Mouse (Mus musculus) liver, postnatal 0 days (tissue): ENCODE data around the gene Nme9. TPM values are rescaled to one million over a fixed set of nuclear protein-coding genes. Genes with fewer than 3 reads are reported as not detected.

Experiments
- ATAC-seq: fragments of 200-750 bp; cut with Nextera tagmentation; 2 replicates; pipeline ENCODE4 v1.8.0; 2017; ENCODE audit warnings: mild to moderate bottlenecking, moderate library complexity
- DNase-seq: peaks from one replicate; pipeline ENCODE4 v3.0.0-alpha.2; 2016
- H3K27ac ChIP-seq: fragments of 300-500 bp; sonication (generic); 2 replicates; pipeline ENCODE4 v1.5.1; 2014; ENCODE audit warnings: antibody characterized with exemption, moderate library complexity, mild to moderate bottlenecking, low read depth
- H3K27me3 ChIP-seq: fragments of 300-500 bp; sonication (generic); 2 replicates; pipeline ENCODE4 v1.6.1; 2014; ENCODE audit warnings: low read length, control low read depth, mixed read lengths; ENCODE audit not compliant: insufficient read depth
- H3K36me3 ChIP-seq: fragments of 300-500 bp; sonication (generic); replicated peaks from 2 replicates; pipeline ENCODE4 v1.6.1; 2014; ENCODE audit warnings: mild to moderate bottlenecking, control low read depth, low read length, moderate library complexity, mixed read lengths; ENCODE audit not compliant: insufficient read depth
- H3K4me1 ChIP-seq: fragments of 300-500 bp; sonication (generic); 2 replicates; pipeline ENCODE4 v1.6.1; 2014; ENCODE audit warnings: antibody characterized with exemption, mild to moderate bottlenecking, control low read depth; ENCODE audit not compliant: insufficient read depth
- H3K4me2 ChIP-seq: fragments of 300-500 bp; sonication (generic); 2 replicates; pipeline ENCODE4 v1.6.1; 2014; ENCODE audit warnings: low read depth, mild to moderate bottlenecking, low read length, moderate library complexity, mixed read lengths
- H3K4me3 ChIP-seq: fragments of 300-500 bp; sonication (generic); 2 replicates; pipeline ENCODE4 v1.5.1; 2014; ENCODE audit warnings: low read depth, low read length
- H3K9ac ChIP-seq: fragments of 300-500 bp; sonication (generic); replicated peaks from 2 replicates; pipeline ENCODE4 v1.6.1; 2014; ENCODE audit warnings: mild to moderate bottlenecking, moderate library complexity
- H3K9me3 ChIP-seq: fragments of 300-500 bp; sonication (generic); 2 replicates; pipeline ENCODE4 v1.6.1; 2016; ENCODE audit warnings: mild to moderate bottlenecking, control low read depth, low read length, mixed read lengths
- CTCF ChIP-seq: sonication (generic); IDR thresholded peaks from 2 replicates; pipeline ENCODE4 v1.5.1; 2016; ENCODE audit warnings: antibody characterized with exemption, low read depth
- EP300 ChIP-seq: IDR thresholded peaks from 2 replicates; pipeline ENCODE4 v1.6.1; 2016; ENCODE audit warnings: antibody characterized with exemption, low read depth, mild to moderate bottlenecking
- WGBS: fragments of 180-500 bp; shearing (Covaris S2); extraction: QIAGEN DNeasy Blood & Tissue Kit; methylation state at CpG from one replicate; pipeline ENCODE4 v1.1.7; 2014; ENCODE audit not compliant: insufficient replicate concordance; 5-methylcytosine and 5-hydroxymethylcytosine counted together
- polyA plus RNA-seq: library from polyadenylated mRNA; unstranded; fragments of >200 nt; fragmentation: Nextera tagmentation; extraction: Ambion mirVana; gene quantifications from 2 replicates; pipeline ENCODE4 v1.2.1, GENCODE M21; 2015

Nme9 gene
- polyA plus RNA-seq, 1 experiment from 2014 or later: not detected

GRCm38 (mm10) chr9:99418377-99418776 lies 32.9 kb upstream of the Nme9 start:
- peaks cover 8% of the 10 kb centered on the region; the same call in 1 of the 2 replicates for H3K4me1 ChIP-seq

GRCm38 (mm10) chr9:99419951-99420701 lies 31.1 kb upstream of the Nme9 start:
- Histone ChIP-seq H3K27me3 (no peaks in the 10 kb centered on the region), H3K36me3 (no peaks in the 10 kb centered on the region), H3K9ac (no peak overlapping the region), H3K4me1 (peaks cover 18% of the 10 kb centered on the region), H3K9me3 (no peaks in the 10 kb centered on the region), H3K4me2 (no peak overlapping the region), H3K27ac (no peak overlapping the region), H3K4me3 (no peak overlapping the region)
- DNase-seq: no peak
- ATAC-seq: no peak
- 73% methylated on average over 8 of the region's 8 CpGs for WGBS
- no peak for TF ChIP-seq CTCF
- no peak for TF ChIP-seq EP300

More at GRCm38 (mm10) chr9:99418377-99418776, 32.9 kb upstream of the Nme9 start:
- no peak overlapping the region for H3K4me2 ChIP-seq
- no peaks in the 10 kb centered on the region for H3K36me3 ChIP-seq
- no peaks in the 10 kb centered on the region for H3K27me3 ChIP-seq
- DNase-seq (no peak), ATAC-seq (no peak)
- no peak overlapping the region for H3K9ac ChIP-seq
- H3K27ac ChIP-seq: no peak overlapping the region
- H3K4me3 ChIP-seq: no peak overlapping the region
- 70% methylated on average over 5 of the region's 5 CpGs for WGBS
- H3K9me3 ChIP-seq: no peaks in the 10 kb centered on the region
- TF ChIP-seq CTCF (no peak), EP300 (no peak)

- TF ChIP-seq CTCF (0 out of 2 replicates have a peak, but pooled peaks have one; percentile 2), EP300 (no peak)
- 52% methylated on average over 3 of the region's 3 CpGs for WGBS
- no peaks in the 10 kb centered on the region for H3K36me3 ChIP-seq
Observed at GRCm38 (mm10) chr9:99421914-99422313, 29.4 kb upstream of the Nme9 start.

GRCm38 (mm10) chr9:99423692-99424573 lies 27.3 kb upstream of the Nme9 start:
- 38% methylated on average over 9 of the region's 9 CpGs for WGBS
- Histone ChIP-seq H3K27me3 (no peaks in the 10 kb centered on the region), H3K4me1 (peaks cover 15% of the 10 kb centered on the region), H3K36me3 (no peaks in the 10 kb centered on the region), H3K9me3 (no peaks in the 10 kb centered on the region), H3K4me2 (peak overlapping the region; percentile 49), H3K27ac (no peak overlapping the region), H3K4me3 (no peak overlapping the region), H3K9ac (no peak overlapping the region)
- DNase-seq (peak; percentile 29), ATAC-seq (peak; percentile 84)
- TF ChIP-seq CTCF: no peak
- TF ChIP-seq EP300: no peak

More at GRCm38 (mm10) chr9:99421914-99422313, 29.4 kb upstream of the Nme9 start:
- no peak for ATAC-seq
- Histone ChIP-seq H3K27me3 (no peaks in the 10 kb centered on the region), H3K4me3 (no peak overlapping the region), H3K27ac (no peak overlapping the region), H3K9ac (no peak overlapping the region), H3K4me1 (peaks cover 20% of the 10 kb centered on the region), H3K9me3 (no peaks in the 10 kb centered on the region), H3K4me2 (no peak overlapping the region)
- no peak for DNase-seq

- H3K9me3 ChIP-seq: no peaks in the 10 kb centered on the region
- whole genome bisulfite sequencing: 59% methylated on average over 4 of the region's 4 CpGs
- no peaks in the 10 kb centered on the region for H3K36me3 ChIP-seq
- no peak overlapping the region for H3K9ac ChIP-seq
- TF ChIP-seq CTCF (no peak), EP300 (no peak)
- DNase-seq (no peak), ATAC-seq (no peak)
- no peak overlapping the region for H3K27ac ChIP-seq
- peaks cover 15% of the 10 kb centered on the region for H3K4me1 ChIP-seq
- H3K27me3 ChIP-seq: no peaks in the 10 kb centered on the region
- H3K4me2 ChIP-seq: no peak overlapping the region
- no peak overlapping the region for H3K4me3 ChIP-seq
Observed at GRCm38 (mm10) chr9:99424574-99424863, 26.8 kb upstream of the Nme9 start.

GRCm38 (mm10) chr9:99425262-99425661 lies 26.0 kb upstream of the Nme9 start:
- Histone ChIP-seq H3K9ac (no peak overlapping the region), H3K36me3 (no peaks in the 10 kb centered on the region), H3K27me3 (no peaks in the 10 kb centered on the region), H3K9me3 (no peaks in the 10 kb centered on the region), H3K4me1 (peaks cover 15% of the 10 kb centered on the region), H3K4me3 (no peak overlapping the region), H3K4me2 (no peak overlapping the region), H3K27ac (no peak overlapping the region)
- ATAC-seq (no peak), DNase-seq (no peak)
- TF ChIP-seq CTCF: no peak
- TF ChIP-seq EP300: no peak
- 70% methylated on average over 9 of the region's 9 CpGs for WGBS
